Mouse (Mus musculus) kidney, adult 9 months (tissue): Measurements from ENCODE around the gene Pelo.
A peak's percentile ranks its signal among the peaks of the same experiment; 100 is the strongest.

Source experiments
- DNase-seq: peaks from one replicate; pipeline ENCODE4 v3.0.0; 2022

Gene Pelo

DNA sequence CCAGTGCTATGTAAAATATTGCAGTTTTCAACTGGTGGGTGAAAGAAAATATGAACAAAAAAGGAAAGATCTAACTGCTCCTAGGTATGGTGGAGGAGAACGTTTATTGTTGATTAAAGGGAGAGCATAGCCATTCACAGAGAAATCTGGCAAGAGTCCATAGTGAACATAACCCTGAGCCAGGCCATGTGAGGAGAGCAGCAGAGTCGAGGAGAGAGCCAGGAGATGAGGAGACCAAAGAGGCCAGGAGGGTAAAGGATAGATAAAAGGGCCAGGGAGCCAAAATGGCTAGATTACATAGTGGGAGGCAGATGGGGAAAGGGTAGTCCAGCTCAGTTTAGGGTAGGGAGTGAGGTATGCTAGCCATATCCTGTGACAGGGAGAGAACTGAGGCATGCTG is 6.2 kb upstream of the Pelo start:
- peak; percentile 53 for DNase-seq

DNA sequence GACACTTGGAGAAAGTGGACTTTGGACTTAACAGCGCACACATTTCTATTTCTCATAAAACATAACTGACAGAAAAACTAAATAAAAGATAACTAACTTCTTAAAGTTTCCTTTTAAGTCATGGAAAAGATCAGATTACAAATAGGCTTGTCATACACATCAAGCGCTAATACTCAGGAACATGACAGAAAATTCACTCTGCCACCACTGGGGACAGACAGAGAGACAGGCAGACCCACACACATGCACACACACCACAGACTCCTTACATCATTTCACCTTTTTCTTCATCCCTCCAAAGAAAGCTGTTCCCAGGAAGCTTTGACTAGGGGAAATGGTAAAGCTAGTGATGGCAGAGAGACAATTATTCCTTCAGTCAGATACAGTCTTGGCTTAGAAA is 5.4 kb upstream of the Pelo start:
- DNase-seq = no peak

DNA sequence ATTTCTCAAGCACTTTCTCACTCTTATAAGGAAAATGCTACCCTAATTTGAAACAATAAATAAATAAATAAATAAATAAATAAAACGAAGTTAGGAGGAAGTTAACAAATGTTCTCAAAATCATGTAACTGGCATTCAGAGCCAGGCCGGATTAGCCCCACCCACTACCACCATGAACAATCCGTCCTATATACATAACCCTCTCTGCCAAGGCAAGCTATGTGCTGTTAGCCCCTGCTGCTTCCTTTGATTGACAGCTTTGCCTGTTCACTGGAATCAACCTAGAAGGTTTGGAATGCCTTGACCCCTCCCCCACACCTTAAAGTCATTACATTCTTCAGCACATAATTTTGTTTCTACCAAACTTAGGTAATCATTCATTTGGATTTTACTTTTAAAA is 1.5 kb upstream of the Pelo start:
- DNase-seq = no peak

DNA sequence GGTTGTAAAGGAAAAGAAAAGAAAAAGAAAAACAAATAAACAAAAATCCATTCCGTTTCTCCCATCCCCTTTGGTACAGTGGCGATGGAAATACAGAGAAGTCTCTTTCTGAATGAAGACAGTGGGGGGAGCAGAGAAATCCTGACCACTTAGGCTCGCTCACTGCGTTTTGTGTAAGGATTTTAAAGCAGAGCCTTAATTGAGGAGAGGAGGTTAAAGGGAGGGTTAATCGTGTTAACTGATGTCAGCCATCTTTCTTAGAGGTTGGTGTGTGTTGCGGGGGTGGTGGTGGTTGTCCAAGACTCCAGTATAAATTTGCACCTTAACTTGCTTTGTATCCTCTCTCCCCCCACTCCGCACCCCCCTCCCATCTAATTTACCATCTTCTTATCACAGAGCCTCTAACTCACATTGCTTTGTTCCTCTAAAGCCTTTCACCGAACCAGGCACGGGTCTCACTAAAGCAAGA is 1.0 kb upstream of the Pelo start:
- DNase-seq = no peak

DNA sequence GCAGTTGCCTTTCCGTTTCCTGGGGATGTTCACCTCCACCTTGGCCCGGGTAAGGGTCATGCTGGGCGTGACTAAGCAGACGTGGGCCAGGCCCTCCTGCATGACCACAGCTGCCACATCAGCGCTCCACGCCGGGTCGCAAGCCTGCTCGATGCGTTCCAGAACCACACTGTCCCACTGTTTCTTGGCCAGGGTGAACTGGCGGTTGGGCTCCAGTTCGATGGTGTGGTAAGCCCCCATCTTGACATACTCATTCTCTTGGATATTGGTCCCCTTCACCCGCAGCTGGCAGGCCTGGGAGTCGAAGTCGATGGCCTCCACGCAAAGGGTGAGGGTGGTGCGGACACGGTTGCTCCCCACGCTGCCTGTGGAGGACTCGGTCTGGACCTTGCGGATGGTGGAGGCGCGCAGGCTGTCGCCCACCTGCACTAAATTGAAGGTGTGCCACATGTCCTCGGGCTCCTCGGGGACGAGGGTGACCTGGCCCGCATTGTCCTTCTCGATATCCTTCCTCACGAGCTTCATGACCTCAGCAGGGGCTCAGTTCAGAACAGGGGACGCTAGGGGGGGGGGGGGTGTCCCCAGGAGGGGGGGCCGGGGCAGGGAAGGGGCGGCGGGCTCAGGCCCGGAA is 476 bp downstream of the Pelo start:
- DNase-seq = peak; percentile 75

DNA sequence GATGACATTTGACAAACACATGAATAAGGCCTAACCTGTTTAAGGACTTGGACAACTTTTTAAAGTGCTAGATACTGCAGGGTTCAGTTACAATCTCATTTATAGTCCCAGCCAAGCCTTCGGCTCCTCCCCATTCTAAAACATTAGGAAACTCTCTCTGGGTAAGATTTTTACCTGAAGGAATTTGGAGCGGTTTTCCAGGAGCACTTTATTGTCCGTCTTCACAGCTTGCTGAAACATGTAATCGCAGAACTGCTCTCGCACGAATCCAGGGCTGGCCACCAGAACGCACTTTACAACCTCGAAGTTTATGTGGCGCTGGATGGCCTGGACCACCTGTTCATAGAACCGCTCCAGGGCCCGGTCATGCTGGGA is 979 bp downstream of the Pelo start:
- DNase-seq = no peak

DNA sequence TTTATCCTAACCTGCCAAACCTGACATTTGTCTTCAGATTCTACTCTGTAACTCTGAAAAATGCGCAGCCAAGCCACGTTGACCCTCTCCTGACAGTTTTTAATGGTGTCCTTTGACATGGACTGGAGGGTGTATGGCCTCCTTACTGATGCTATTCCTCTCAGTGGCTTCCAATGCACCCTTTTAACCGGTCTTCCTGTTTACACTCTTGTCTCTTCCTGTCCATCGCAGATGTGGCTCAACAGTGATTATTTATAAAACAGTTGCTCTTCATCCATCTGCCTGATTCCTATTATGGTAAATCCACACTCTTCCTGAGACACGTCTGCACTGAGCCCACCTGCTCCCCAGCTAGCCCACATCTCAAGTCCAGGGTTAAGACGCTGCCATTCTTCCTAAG is 4.0 kb downstream of the Pelo start:
- no peak for DNase-seq

DNA sequence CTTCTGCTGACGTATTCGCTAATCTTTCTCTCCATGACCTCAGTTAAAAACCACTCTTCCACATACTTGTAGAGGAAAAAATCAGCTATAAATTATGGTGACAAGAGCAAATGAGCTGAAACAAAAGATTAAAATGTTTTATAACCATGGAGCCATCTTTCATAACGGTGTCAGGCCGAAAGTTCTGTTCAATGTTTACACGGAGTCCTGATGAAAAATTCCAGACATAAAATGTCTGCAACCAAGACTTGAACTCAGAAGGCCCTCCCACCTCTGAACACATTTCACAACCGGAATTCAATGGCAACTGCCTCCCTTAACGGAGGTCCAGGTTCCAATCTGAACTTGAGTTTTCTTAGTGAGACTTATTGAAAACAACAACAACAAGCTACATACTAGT is 7.6 kb downstream of the Pelo start:
- DNase-seq = no peak

DNA sequence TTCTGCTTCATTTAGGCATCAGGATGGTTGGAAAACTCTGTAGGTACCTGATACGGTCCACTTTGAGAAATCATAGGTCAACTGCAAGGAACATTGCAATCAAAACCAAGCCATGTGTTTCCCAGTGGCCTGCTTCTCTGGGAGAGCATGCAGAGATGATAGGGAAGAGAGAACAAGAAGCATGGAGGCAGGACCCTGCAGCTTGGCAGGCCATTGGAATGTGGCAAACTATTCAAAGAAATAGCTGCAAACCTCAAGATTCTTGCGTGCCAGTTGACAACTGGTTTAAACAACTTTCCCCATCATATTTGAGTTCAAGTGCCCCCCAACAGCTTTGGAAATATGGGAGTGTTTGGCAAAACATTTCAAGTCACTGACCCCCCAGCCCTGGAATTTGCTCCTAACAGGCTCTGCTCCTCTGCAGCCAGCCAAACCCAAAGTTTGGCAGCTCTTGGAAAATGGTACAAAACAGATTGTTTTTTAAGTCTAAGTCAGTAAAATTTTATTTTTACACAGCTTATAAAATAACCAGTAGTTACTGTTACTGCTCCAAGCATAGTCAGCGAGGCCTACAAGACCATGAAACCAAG is 9.9 kb downstream of the Pelo start:
- DNase-seq = no peak

DNA sequence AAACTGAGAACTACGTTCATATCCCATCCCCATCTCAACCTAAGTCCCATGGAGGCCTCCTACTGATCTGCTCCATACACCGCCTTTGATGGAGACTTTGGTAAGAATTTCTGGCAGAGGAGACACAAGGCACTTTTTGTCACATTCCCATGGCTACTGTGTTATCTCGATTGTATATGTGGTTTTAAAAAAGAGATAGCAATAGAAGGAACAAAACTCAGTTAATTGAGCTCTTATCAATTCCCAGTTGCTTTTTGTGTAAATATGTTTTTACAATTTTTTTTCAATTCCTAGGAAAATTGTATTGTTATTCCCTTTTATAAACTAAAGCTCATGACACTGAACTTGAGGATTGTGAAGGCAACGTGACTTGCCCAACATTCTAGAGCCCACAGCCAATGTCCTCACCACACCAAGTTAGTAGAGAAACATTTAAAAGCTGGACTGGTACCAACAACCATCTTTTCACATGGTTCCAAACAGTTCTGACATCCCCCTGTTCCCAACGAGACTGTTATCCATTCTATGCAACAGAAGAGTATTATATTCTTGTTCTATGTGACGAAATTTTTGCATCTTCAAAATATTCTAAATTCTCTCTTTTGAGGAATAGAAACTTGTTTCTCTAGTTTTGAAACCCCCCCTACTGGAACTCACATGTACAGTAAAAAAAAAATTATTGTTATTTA is 10.8 kb downstream of the Pelo start:
- no peak for DNase-seq

DNA sequence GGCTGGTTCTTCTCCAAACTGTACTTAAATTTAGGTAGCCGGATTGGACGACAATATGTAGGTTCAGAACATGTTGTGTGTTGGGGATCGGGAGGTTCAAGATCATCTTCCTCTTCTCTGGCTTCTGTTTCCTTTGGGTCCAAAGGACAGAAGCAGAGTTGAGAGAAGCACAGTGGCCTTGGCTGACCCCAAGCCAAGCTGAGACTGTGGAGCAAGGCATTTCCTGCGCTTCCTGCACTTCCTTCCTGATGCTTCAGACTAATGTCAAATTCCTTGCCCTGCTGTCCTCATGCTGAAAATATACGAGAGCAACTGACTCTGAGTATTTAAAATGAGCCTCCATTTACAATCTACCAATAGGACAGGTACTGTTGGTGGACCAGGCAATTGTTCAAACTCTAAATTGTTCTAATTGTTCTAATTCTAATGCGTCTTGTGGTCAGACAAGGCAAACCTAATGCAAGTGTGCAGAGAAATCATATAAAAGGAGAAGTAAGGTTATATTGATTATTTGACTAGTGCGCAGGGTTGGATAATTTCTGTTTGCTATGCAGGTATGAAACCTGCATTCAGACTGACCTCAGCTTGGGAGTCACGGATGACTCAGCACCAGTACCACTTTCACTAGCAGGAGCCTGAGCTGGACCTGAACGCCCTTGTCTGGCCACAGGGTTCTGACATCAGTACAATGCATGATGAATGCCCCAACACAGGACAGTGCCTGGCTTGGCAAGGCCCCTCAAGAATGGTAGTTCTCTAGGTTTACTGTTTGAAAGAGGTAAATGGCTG is 12.4 kb downstream of the Pelo start:
- DNase-seq = peak; percentile 73

DNA sequence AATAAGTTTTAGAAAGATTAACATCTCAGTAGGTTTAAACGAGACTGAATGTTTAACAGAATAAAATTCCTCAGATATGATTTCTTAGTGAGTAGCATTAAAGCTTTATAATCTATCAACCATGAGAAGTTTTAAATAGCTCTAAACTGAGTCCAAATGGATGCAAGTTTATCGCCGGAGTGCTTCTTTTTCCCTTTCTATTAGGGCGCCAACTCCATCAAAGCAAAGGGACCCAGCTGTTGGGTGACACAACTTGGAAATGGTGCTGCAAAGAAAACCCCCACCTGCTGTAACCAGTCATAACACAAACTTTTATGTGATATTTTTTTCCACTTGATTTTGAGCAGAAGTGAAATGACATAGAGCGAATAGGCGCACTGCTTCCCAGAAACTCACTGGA is 17.6 kb downstream of the Pelo start:
- no peak for DNase-seq

DNA sequence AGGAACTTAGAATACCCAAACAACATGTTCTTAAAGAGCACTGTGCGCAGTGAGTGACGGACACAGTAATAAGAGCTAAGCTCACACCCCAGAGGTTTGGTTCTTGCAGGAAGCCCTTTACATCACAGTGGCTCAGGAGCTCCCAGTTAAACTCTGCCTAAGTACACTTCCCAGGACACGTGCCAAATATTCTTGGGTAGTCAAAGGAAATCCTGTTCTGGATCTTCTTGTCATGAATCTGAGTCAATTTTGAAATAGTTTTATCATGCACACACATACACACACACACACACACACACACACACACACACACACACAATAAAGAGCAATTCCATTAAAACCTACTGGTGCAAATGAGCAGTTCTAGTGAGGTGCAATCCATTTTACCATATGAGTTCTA is 18.6 kb downstream of the Pelo start:
- DNase-seq = peak; percentile 70

DNA sequence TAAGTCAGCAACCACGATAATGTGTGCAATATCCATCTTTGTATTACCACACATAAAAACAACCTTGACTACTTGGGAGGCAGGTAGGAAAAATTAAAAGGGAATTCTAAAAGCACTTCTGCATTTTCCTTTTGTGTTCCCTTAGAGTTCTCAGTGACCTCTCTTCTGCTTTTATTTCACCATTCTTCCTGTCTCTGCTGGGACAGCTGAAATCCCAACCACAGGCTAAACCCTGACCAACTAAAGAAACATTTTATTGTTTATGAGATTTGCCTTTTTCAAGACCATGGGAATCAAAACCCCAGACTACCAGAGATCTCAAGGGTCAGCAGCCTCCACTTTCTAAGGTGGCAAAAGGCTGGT is 22.0 kb downstream of the Pelo start:
- no peak for DNase-seq

DNA sequence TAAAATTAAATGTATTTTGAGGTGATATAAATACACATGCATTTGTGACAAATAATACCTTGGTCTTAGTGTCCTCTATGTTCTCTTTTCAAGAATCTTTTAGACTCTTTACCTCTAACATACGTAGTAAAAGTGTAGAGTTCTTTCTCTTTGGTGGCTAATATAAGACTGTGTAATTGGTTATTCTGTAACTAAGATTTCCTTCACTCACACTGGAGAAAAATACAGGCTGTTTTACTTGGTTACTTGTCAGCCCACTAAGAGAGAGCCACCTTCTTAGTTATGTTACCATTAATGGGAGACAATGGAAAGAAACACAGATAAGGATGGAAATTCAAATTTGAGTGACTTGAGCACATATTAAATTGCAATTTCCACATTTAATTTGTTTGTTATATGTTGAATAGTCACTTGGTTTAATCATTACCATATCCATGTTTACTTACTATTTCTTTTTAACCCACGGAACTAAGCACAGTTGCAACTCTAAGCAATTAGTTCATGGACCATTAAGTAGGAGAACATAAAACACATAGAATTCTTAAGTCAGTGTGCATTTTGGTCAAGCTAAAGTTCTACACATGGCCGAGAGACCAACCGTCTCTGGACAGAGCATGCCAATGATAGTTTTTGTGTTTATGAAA is 22.5 kb downstream of the Pelo start:
- peak; percentile 37 for DNase-seq

DNA sequence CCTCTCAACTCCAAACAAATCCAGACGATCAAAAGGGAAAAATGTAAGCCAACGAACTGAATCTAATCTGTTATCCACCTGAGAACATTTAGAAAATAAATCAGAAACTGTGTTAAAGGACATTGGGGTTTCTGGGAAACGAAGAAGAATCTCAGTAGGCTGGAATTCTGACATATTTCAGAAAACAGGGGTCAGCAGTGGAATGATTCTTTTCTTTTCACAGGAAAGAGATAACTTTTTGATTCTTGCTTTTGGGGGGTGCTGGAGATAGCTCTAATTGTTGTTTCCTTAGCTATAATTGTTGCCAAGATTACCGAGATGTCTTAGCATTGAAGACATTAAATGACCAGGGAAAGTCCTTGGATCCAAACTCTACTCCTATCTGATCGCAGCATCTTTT is 32.4 kb downstream of the Pelo start:
- no peak for DNase-seq

DNA sequence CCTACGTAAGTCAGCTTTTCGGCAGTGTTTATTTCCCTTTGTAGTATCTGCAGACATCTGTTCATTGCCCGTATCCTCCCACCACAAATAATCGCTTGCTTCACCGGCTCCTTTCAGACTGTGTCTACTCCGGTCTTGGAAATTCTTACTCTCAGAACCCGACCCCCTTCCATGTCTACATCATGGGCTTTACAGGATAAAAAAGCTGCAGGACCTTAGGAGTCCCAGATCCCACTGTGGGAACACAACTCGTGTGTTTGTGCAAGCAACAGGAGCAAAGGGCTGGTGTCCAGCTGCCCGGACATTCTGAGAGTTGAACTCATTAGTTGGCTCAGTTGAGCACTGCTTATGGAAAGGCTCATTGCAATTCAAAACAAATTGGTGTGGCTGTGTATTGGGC is 35.2 kb downstream of the Pelo start:
- peak; percentile 36 for DNase-seq

DNA sequence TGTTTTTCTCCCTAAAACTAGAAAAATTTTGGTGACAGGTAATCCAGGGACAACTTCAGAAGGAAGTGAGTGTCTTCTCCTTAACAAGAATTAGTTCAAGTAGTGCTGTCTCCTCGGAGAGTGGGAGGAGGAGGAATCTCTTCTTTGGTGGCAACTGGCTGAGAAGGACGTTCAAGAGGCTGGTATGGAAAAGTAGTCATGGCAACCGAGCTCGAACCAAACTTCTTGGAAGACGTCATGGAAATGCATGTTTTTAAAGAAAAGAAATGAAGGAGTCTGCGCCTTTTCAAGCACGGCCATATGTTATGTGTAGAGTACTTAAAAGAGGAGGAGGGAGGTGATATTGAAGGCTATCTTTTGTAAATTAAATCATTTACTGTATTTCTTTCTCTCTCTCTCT is 37.4 kb downstream of the Pelo start:
- no peak for DNase-seq

DNA sequence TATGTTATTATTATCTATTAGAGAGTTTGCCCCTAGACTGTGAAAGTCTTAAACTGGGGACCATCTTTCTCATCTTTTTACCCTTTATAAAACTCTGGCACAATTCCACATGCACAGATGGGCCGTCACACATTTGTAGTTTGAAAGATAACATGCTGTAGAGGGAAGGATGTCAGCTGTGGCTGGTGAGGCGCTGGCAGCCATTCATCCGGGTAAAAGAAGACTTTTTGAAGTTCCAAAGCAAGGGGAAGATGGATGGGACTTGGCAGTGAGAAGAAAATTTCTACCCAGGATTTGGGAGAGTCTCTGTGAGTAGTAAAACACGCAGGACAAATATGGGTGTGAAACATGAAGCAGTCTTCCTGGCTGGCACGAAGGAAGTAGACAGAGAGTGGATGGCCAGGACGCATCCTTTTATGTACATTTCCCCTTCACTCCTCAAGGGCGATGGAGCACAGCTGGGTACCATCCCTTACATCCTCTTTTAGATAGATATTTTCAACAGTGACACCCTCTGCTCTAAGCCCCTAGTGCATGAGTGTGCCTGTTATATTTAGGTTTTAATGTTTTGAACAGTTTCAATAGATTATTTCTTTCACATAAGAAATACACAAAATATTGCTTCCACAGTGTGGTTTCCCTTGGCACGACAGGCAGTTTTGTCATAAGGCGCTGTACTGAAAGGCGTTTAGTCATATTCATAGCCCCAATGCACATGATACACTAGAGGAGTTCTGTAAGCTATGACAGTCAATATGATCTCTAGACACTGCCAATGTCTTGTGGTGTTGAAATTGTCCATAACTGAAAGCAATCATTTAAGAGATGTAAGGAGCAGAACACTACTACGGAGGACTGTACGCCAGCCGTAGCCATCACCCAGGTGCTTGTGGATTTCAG is 39.1 kb downstream of the Pelo start:
- no peak for DNase-seq

DNA sequence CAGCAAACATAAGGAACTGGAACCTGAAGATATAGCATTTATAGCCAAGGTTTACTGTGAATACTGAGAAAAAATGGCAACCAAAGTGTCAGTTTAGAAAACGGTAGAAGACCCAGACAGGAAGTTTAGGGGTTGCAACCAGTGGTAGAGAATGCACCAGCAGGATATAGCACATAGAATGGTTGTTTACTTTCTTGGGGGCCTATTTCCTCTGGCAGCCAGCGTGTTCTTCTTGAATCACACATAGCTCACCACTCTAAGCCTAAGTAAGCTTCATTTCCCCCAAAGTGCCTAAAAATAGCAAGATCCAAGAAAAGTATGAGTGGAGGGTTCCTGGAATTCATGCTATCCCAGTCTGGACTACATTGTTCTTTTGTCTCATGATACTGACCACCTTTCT is 47.3 kb downstream of the Pelo start:
- DNase-seq = no peak
